Mouse (Mus musculus) heart, embryonic 12.5 days (tissue): ENCODE results near the gene Hint2. TPM values are rescaled to one million over a fixed set of nuclear protein-coding genes. Genes with fewer than 3 reads are reported as not detected.

Experiments
- ATAC-seq: fragments of 200-750 bp; cut with Nextera tagmentation; 2 replicates; pipeline ENCODE4 v1.8.0; 2017; ENCODE audit warnings: moderate TSS enrichment, moderate library complexity; ENCODE audit not compliant: insufficient number of reproducible peaks, low FRiP score
- H3K27ac ChIP-seq: fragments of 300-500 bp; sonication (generic); 2 replicates; pipeline ENCODE4 v1.5.1; 2016; ENCODE audit warnings: mild to moderate bottlenecking, moderate library complexity; ENCODE audit not compliant: poor library complexity, severe bottlenecking
- H3K27me3 ChIP-seq: fragments of 300-500 bp; sonication (generic); replicated peaks from 2 replicates; pipeline ENCODE4 v1.6.1; 2016; ENCODE audit warnings: mild to moderate bottlenecking, moderate library complexity
- H3K36me3 ChIP-seq: fragments of 300-500 bp; sonication (generic); 2 replicates; pipeline ENCODE4 v1.6.1; 2016; ENCODE audit warnings: mild to moderate bottlenecking, moderate library complexity
- H3K4me1 ChIP-seq: fragments of 300-500 bp; sonication (generic); replicated peaks from 2 replicates; pipeline ENCODE4 v1.6.1; 2016; ENCODE audit warnings: mild to moderate bottlenecking
- H3K4me2 ChIP-seq: fragments of 300-500 bp; sonication (generic); 2 replicates; pipeline ENCODE4 v1.6.1; 2016; ENCODE audit warnings: mild to moderate bottlenecking, moderate library complexity
- H3K4me3 ChIP-seq: fragments of 300-500 bp; sonication (generic); 2 replicates; pipeline ENCODE4 v1.5.1; 2016; ENCODE audit warnings: mild to moderate bottlenecking
- H3K9ac ChIP-seq: fragments of 300-500 bp; sonication (generic); 2 replicates; pipeline ENCODE4 v1.6.1; 2016; ENCODE audit warnings: mild to moderate bottlenecking, moderate library complexity
- H3K9me3 ChIP-seq: fragments of 300-500 bp; sonication (generic); replicated peaks from 2 replicates; pipeline ENCODE4 v1.6.1; 2016; ENCODE audit warnings: mild to moderate bottlenecking, moderate library complexity
- whole genome bisulfite sequencing: fragments of 180-500 bp; shearing (Covaris S2); methylation state at CpG from one replicate; pipeline ENCODE4 v1.1.7; 2016; 5-methylcytosine and 5-hydroxymethylcytosine counted together
- polyA plus RNA-seq: library from polyadenylated mRNA; unstranded; fragments of >200 nt; fragmentation: Nextera tagmentation; extraction: Ambion mirVana; gene quantifications from 2 replicates; pipeline ENCODE4 v1.2.1, GENCODE M21; 2016

Hint2 gene
- polyA plus RNA-seq, 1 experiment from 2014 or later, result 130 TPM

DNA sequence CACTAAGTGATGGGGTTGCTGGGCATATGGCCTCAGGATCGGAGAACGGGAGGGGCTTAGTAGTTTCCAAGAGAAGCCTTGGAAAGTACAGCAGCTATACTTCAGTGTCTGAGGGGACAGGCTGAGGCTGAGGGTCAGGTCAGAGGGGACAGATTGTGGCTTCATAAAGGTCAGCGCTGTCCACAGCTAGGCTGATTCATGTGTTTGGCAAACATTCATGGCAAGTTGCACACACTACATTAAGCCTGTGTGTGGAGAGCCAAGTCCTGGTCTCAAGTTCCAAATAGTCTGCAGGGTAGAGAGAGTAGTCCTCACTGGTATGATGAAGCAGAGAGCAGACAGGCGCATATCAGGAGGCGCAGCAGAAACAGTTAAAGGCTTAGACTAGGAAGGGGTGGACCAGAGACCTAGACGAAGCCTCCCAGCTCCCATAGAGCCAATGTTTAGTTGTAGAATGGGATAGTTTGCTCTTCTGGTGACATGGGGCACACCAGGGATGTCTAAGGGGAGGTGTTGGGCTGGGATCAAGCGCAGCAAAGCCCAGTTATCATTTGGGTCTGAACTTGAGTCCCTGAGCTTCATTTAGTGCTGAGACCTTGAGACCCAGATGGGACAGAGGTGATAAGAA lies 23.3 kb upstream of the Hint2 start:
- no peak overlapping the region for H3K4me2 ChIP-seq
- H3K27ac ChIP-seq, result no peak overlapping the region
- H3K4me1 ChIP-seq, result peaks cover 5% of the 10 kb centered on the region; the same call in 1 of the 2 replicates
- no peaks in the 10 kb centered on the region for H3K9me3 ChIP-seq
- ATAC-seq, result no peak
- no peak overlapping the region for H3K9ac ChIP-seq
- 79% methylated on average over 7 of the region's 7 CpGs for WGBS
- H3K36me3 ChIP-seq, result peaks cover 43% of the 10 kb centered on the region
- no peaks in the 10 kb centered on the region for H3K27me3 ChIP-seq
- no peak overlapping the region for H3K4me3 ChIP-seq

DNA sequence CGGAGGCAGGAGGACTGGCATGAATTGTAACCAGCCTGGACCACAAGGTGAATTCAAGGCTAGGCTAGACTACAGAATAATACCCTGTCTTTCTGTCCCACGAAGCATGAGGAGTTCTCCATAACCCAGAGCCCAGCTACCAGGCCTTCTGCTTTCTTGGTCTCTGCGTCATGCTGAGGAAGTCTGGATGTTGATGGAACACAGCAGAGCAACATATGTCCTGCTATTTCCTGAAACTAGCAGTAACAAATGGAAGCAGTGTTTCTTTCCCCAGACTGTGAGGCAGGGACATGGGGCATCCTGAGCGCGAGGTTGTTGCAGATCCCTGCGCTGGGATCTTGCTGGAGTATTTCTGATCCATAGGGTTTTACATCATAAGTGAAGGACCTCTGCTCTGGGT lies 22.3 kb upstream of the Hint2 start:
- H3K9ac ChIP-seq, result no peak overlapping the region
- no peak overlapping the region for H3K4me3 ChIP-seq
- H3K36me3 ChIP-seq, result peaks cover 47% of the 10 kb centered on the region
- 84% methylated on average over 6 of the region's 6 CpGs for WGBS
- H3K27ac ChIP-seq, result no peak overlapping the region
- no peaks in the 10 kb centered on the region for H3K9me3 ChIP-seq
- peaks cover 6% of the 10 kb centered on the region for H3K4me1 ChIP-seq
- H3K27me3 ChIP-seq, result no peaks in the 10 kb centered on the region
- no peak overlapping the region for H3K4me2 ChIP-seq
- no peak for ATAC-seq

DNA sequence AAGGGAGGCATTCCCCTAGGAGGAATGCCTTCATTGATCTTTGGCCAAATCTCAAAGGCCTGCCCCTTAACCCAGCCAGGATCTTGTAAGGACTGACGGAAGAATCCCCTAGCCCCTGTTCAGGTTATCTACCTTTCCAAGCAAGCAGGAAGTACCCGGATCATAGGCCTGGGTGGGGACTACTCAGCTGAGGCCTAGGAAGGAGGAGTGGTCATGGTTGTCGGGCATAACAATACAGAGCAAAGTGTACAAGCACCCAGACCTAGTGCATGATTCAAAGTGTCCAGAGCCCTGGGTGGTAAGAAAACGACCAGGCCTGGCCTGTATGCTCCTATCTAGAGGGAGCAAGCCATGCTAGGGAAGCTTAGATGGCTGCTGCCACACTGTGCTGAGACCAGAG lies 19.3 kb upstream of the Hint2 start:
- no peak for ATAC-seq
- Histone ChIP-seq H3K27me3 (0 out of 2 replicates have a peak, but pooled peaks cover 3% of the 10 kb centered on the region), H3K9ac (no peak overlapping the region), H3K4me3 (no peak overlapping the region), H3K27ac (no peak overlapping the region), H3K4me1 (peaks cover 14% of the 10 kb centered on the region), H3K36me3 (peaks cover 27% of the 10 kb centered on the region), H3K9me3 (no peaks in the 10 kb centered on the region), H3K4me2 (no peak overlapping the region)
- 70% methylated on average over 4 of the region's 4 CpGs for WGBS

DNA sequence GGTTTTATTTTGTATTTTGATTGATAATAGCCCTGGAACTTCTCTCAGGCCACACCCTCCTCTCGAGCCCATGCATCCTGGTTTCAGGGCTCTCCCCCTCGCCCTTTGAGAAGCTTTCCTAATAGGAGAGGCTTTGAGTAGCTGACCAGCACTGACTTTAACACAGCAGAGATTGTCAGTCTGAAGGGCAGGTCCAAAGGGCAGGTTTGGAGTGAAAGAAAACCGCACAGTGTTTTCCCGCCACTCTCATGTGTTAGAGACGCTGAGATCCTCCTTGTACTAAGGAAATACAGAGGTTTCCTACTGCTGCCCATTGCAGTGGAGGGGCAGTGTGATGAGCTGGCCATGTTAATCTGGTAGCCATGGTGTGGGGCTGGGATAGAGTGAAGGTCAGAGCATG lies 18.7 kb upstream of the Hint2 start:
- no peak overlapping the region for H3K9ac ChIP-seq
- no peak overlapping the region for H3K4me2 ChIP-seq
- 77% methylated on average over 5 of the region's 5 CpGs for WGBS
- 0 out of 2 replicates have a peak, but pooled peaks cover 3% of the 10 kb centered on the region for H3K27me3 ChIP-seq
- no peaks in the 10 kb centered on the region for H3K9me3 ChIP-seq
- H3K36me3 ChIP-seq, result peaks cover 25% of the 10 kb centered on the region
- ATAC-seq, result no peak
- H3K27ac ChIP-seq, result no peak overlapping the region
- H3K4me1 ChIP-seq, result peaks cover 16% of the 10 kb centered on the region
- H3K4me3 ChIP-seq, result no peak overlapping the region

DNA sequence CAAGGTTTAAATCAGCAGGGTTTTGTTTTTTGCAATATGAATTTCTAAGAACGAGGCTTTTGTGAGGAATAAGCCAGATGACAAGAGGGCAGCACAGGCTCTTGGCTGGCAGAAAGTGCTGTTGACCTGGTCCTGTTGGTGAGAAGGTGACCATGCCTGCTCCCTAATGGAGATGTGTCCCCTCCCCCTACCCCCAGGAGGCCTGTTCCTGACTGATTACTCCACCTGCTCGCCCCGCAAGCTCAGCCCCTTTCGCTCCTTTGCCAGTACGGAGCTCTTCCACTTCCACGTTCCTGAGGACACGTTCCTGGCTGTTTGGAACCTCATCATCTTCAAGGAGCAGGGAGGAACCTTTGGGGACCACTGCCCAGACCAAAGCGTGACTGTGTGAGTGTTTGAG lies 17.4 kb upstream of the Hint2 start:
- no peak overlapping the region for H3K4me3 ChIP-seq
- ATAC-seq, result no peak

DNA sequence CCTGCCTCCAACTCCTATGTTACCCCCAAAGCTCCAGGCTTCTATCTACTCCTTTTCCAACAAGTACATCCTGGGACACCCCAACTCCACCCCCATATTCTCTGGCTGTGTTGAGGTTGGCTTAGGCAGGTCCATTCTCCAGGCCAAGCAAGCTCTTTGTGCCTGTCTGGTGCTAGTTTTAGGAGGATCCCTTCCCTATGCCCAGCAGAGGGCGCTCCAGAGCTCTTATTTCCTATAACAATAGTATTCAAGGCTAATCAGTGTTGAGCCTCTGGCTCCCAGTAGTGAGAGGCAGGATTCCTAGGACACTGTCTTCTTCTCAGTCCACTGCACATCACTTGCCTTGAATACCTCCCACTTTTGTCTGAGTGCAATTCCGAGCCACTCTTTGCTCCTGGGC lies 15.8 kb upstream of the Hint2 start:
- ATAC-seq, result no peak
- WGBS, result 8% methylated on average over 2 of the region's 2 CpGs
- H3K4me3 ChIP-seq, result no peak overlapping the region
- H3K27me3 ChIP-seq, result peaks cover 11% of the 10 kb centered on the region
- no peaks in the 10 kb centered on the region for H3K9me3 ChIP-seq
- H3K4me1 ChIP-seq, result peaks cover 27% of the 10 kb centered on the region
- H3K9ac ChIP-seq, result no peak overlapping the region
- no peak overlapping the region for H3K27ac ChIP-seq
- H3K36me3 ChIP-seq, result peaks cover 18% of the 10 kb centered on the region
- H3K4me2 ChIP-seq, result no peak overlapping the region

More for the DNA sequence above, 17.4 kb upstream of the Hint2 start:
- Histone ChIP-seq H3K36me3 (peaks cover 25% of the 10 kb centered on the region), H3K9ac (no peak overlapping the region), H3K4me2 (no peak overlapping the region), H3K4me1 (peaks cover 23% of the 10 kb centered on the region), H3K27me3 (0 out of 2 replicates have a peak, but pooled peaks cover 3% of the 10 kb centered on the region), H3K9me3 (no peaks in the 10 kb centered on the region), H3K27ac (no peak overlapping the region)
- 76% methylated on average over 8 of the region's 8 CpGs for WGBS

DNA sequence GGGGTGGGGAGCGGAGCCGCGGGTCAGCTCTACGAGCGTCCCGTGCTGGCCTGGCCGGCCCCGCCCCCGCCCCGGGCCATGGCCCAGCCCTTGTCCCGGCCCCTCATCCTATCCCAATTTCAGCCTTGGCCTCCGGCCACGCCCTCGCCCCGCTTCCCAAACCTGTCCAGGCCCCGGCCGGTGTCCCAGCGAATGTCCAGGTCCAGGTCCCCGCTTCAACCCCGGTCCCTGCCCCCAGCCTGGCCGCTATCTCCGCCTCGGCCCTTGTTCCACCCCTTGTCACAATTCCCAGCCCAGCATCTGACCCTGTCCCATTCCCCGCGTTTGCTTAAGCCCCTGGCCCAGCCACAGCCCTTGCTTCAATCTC lies 13.1 kb upstream of the Hint2 start:
- WGBS, result 0% methylated on average over 25 of the region's 25 CpGs
- ATAC-seq, result peak; percentile 86
- peak overlapping the region; percentile 86 for H3K9ac ChIP-seq
- H3K27ac ChIP-seq, result no peak overlapping the region
- H3K4me1 ChIP-seq, result peaks cover 27% of the 10 kb centered on the region
- H3K9me3 ChIP-seq, result no peaks in the 10 kb centered on the region
- peak overlapping the region; percentile 76 for H3K4me2 ChIP-seq
- H3K36me3 ChIP-seq, result peaks cover 3% of the 10 kb centered on the region
- H3K27me3 ChIP-seq, result peaks cover 34% of the 10 kb centered on the region
- peak overlapping the region; percentile 82 for H3K4me3 ChIP-seq

DNA sequence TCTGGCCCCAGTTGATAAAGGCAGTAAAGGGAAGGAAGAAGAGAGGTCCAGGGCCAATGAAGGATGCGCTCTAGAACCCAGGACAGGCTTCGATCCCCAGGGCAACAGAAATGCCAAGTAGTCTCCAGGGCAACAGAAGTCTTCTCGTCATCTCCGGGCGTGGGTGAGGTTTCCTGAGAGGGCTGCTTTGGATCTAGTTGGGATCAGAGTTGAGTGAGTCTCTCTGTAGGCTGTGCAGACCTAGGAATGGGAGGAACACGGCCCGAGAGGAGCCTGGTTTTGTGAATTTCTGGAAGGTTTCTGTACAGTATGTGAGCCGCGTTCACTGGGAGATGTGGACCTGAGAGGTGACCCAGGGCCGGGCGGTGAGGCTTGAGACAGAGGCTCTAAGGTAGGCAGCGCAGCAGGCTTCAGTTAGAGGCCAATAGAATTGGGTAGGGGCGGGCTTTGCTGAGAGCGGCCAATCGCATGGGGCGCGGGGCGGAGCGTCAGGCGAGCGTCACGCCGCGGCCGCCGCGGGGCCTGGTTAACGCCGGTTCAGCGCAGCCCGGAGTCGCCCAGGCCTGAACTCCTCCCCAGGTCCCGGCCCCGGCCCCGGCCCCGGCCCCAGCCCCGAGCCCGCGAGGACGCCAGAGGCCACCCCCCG lies 12.6 kb upstream of the Hint2 start, which contains the start of the genes Tmem8b and Fam221b:
Tmem8b (plus strand) TSS at position 190 of the 646 bp plus-strand sequence.
Fam221b (minus strand) TSS at position 364 of the 646 bp plus-strand sequence.
- H3K27me3 ChIP-seq, result peaks cover 34% of the 10 kb centered on the region
- peak; percentile 93 for ATAC-seq
- no peaks in the 10 kb centered on the region for H3K36me3 ChIP-seq
- peaks cover 27% of the 10 kb centered on the region for H3K4me1 ChIP-seq
- peak within 1 kb of the TSS; percentile 76 for H3K4me2 ChIP-seq
- H3K27ac ChIP-seq, result 0 out of 2 replicates have a peak within 1 kb of the TSS, but pooled peaks have one; percentile 13
- peak within 1 kb of the TSS; percentile 86 for H3K9ac ChIP-seq
- whole genome bisulfite sequencing, result 2% methylated on average over 39 of the region's 41 CpGs
- peak within 1 kb of the TSS; percentile 82 for H3K4me3 ChIP-seq
- H3K9me3 ChIP-seq, result no peaks in the 10 kb centered on the region

DNA sequence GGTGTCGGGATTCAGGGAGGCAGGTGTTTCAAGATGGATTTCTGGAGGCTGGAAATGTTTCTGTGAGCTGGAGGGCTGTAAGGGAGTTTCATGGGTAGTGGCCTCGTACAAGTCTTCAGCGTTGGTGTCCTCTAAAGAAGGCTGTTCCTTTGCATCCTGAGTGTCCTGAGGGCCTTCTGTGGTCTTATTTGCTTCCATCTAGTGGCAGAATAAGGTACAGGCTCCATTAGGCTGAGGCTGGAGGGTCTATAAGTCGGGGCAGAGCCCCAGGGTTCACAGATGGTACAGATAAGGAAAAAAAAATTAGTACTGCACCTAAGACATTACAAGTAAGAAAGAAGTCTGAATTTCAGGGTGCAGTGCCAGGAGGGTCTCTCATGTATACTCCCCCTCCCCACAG lies 10.1 kb upstream of the Hint2 start:
- Histone ChIP-seq H3K4me1 (peaks cover 12% of the 10 kb centered on the region), H3K4me2 (no peak overlapping the region), H3K36me3 (no peaks in the 10 kb centered on the region), H3K9ac (no peak overlapping the region), H3K27me3 (peaks cover 54% of the 10 kb centered on the region), H3K4me3 (no peak overlapping the region), H3K27ac (no peak overlapping the region), H3K9me3 (no peaks in the 10 kb centered on the region)
- ATAC-seq, result no peak
- WGBS, result 12% methylated on average over 4 of the region's 4 CpGs

DNA sequence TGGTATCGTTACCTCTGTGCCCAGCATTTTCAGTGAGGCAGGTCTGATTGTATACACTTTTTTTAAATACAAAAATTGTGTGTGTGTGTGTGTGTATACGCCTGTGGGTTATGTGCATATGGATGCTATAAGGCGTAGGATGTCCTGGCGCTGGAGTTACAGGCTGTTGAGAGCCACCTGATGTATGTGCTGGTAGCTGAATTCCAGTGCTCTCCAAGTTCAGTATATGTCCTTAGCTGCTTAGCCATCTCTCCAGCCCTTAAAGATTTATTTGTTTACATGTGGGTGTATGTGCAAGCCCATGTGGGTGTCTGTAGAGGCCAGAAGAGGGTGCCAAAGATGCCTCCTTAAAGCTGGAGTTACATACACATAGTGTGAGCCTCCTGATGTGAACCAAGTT lies 880 bp upstream of the Hint2 start:
- Histone ChIP-seq H3K27ac (no peak overlapping the region), H3K9me3 (no peaks in the 10 kb centered on the region), H3K4me3 (peak overlapping the region; percentile 18), H3K9ac (no peak overlapping the region), H3K27me3 (peaks cover 22% of the 10 kb centered on the region), H3K36me3 (no peaks in the 10 kb centered on the region), H3K4me1 (peaks cover 17% of the 10 kb centered on the region), H3K4me2 (peak overlapping the region; percentile 29)
- 56% methylated on average over 4 of the region's 4 CpGs for WGBS
- no peak for ATAC-seq

DNA sequence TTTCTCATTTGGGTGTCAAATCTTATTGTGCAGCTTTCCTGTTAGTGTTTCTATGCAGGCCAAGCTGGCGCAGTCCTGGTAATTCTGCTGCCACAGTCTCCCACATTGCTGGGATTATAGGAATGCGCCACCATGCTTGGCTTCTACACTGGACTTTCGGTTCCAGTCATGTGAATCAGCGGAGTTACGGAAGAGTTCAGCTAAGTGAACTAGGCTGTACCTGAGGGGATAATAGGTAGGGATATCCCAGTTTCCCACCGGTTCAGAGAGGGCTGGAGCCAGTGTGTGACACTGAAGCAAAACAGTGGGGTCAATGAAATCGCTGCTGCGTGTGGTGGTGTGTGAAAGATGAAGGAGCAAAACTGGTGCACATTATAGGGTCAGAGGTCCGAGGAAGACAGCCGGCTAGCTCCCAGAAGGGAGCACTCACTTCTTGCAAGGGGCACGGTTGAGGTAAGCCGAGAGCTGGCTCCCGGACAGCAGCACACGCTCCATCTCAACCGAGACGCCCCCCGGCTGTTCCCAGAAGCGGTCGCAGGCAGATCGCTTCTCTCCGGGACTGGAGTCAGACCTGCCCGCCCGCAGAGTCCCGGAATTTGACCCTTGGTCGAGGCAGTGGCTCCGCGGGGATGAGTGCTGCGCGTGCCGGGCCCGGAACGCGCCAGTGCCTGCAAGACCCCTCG lies 469 bp downstream of the Hint2 start:
- H3K36me3 ChIP-seq, result peaks cover under 1% of the 10 kb centered on the region; the same call in 1 of the 2 replicates
- peaks cover 17% of the 10 kb centered on the region for H3K4me1 ChIP-seq
- H3K4me3 ChIP-seq, result peak overlapping the region; percentile 71
- H3K4me2 ChIP-seq, result peak overlapping the region; percentile 79
- 6% methylated on average over 34 of the region's 34 CpGs for WGBS
- peak overlapping the region; percentile 85 for H3K9ac ChIP-seq
- no peaks in the 10 kb centered on the region for H3K9me3 ChIP-seq
- H3K27ac ChIP-seq, result peak overlapping the region; percentile 86
- peaks cover 9% of the 10 kb centered on the region for H3K27me3 ChIP-seq
- peak; percentile 27 for ATAC-seq
